Mouse (Mus musculus): Measurements from ENCODE around the gene Sf3b6.

- TF ChIP-seq CTCF (IDR thresholded peaks at IDR 0.05; ENCODE audit: control insufficient read depth, insufficient read depth, insufficient read length) (no peak), MAX (IDR thresholded peaks at IDR 0.05) (no peak), USF1 (IDR thresholded peaks at IDR 0.05; ENCODE audit: low read depth) (no peak), MYOG (IDR thresholded peaks at IDR 0.05; ENCODE audit: control insufficient read depth, extremely low read depth, insufficient read length) (no peak), CEBPB (IDR thresholded peaks at IDR 0.05; ENCODE audit: low read depth) (no peak)
Measured at GRCm38 (mm10) chr12:4783598-4783997, 33.7 kb upstream of the Sf3b6 start.

All from C2C12 (cell line).